Mouse (Mus musculus) C2C12 (cell line): Measurements from ENCODE around the gene Mrps18b.

Experiments
- CEBPB ChIP-seq: IDR thresholded peaks from one replicate; pipeline ENCODE4 v1.6.1; 2011; ENCODE audit warnings: low read depth, mild to moderate bottlenecking, control low read depth, moderate library complexity
- CTCF ChIP-seq: IDR thresholded peaks from one replicate; pipeline ENCODE4 v1.5.1; 2011; ENCODE audit not compliant: control insufficient read depth, insufficient read depth, insufficient read length
- MAX ChIP-seq: IDR thresholded peaks from one replicate; pipeline ENCODE4 v1.6.1; 2011; ENCODE audit warnings: mild to moderate bottlenecking, control low read depth
- MYOD1 ChIP-seq: IDR thresholded peaks from one replicate; pipeline ENCODE4 v1.6.1; 2011; ENCODE audit warnings: low read depth; ENCODE audit not compliant: control insufficient read depth, insufficient read length
- MYOG ChIP-seq: IDR thresholded peaks from one replicate; pipeline ENCODE4 v1.6.1; 2011; ENCODE audit not compliant: control insufficient read depth, insufficient read length; ENCODE audit errors: extremely low read depth
- USF1 ChIP-seq: IDR thresholded peaks from one replicate; pipeline ENCODE4 v1.6.1; 2011; ENCODE audit warnings: low read depth, mild to moderate bottlenecking, control low read depth, moderate library complexity

- peak; percentile 37 for TF ChIP-seq MYOD1
- no peak for TF ChIP-seq CTCF
- no peak for TF ChIP-seq MAX
- no peak for TF ChIP-seq USF1
- peak; percentile 80 for TF ChIP-seq CEBPB
- TF ChIP-seq MYOG: no peak
These were observed 3.0 kb upstream of the Mrps18b start for GRCm38 (mm10) chr17:35919060-35919715.
